Mouse (Mus musculus) hindbrain, embryonic 13.5 days (tissue): ENCODE results near the gene Lamc1. TPM values are rescaled to one million over a fixed set of nuclear protein-coding genes. Genes with fewer than 3 reads are reported as not detected.

Experiments
- ATAC-seq: fragments of 200-750 bp; cut with Nextera tagmentation; 2 replicates; pipeline ENCODE4 v1.8.0; 2017; ENCODE audit warnings: moderate TSS enrichment; ENCODE audit not compliant: low FRiP score
- H3K27ac ChIP-seq: fragments of 300-500 bp; sonication (generic); 2 replicates; pipeline ENCODE4 v1.5.1; 2015; ENCODE audit warnings: inconsistent platforms, mild to moderate bottlenecking, moderate library complexity
- H3K27me3 ChIP-seq: fragments of 300-500 bp; sonication (generic); 2 replicates; pipeline ENCODE4 v1.6.1; 2015; ENCODE audit warnings: mild to moderate bottlenecking, inconsistent platforms
- H3K36me3 ChIP-seq: fragments of 300-500 bp; sonication (generic); 2 replicates; pipeline ENCODE4 v1.6.1; 2015; ENCODE audit warnings: mild to moderate bottlenecking, inconsistent platforms
- H3K4me1 ChIP-seq: fragments of 300-500 bp; sonication (generic); replicated peaks from 2 replicates; pipeline ENCODE4 v1.6.1; 2015; ENCODE audit warnings: inconsistent platforms
- H3K4me2 ChIP-seq: fragments of 300-500 bp; sonication (generic); 2 replicates; pipeline ENCODE4 v1.6.1; 2015; ENCODE audit warnings: inconsistent platforms, mild to moderate bottlenecking, moderate library complexity
- H3K4me3 ChIP-seq: fragments of 300-500 bp; sonication (generic); 2 replicates; pipeline ENCODE4 v1.5.1; 2015; ENCODE audit warnings: mild to moderate bottlenecking, inconsistent platforms
- H3K9ac ChIP-seq: fragments of 300-500 bp; sonication (generic); 2 replicates; pipeline ENCODE4 v1.6.1; 2015; ENCODE audit warnings: mild to moderate bottlenecking, inconsistent platforms
- H3K9me3 ChIP-seq: fragments of 300-500 bp; sonication (generic); 2 replicates; pipeline ENCODE4 v1.6.1; 2016; ENCODE audit warnings: inconsistent platforms
- WGBS: fragments of 180-500 bp; shearing (Covaris S2); methylation state at CpG from one replicate; pipeline ENCODE4 v1.1.7; 2015; 5-methylcytosine and 5-hydroxymethylcytosine counted together
- polyA plus RNA-seq: library from polyadenylated mRNA; unstranded; fragments of >200 nt; fragmentation: Nextera tagmentation; extraction: Ambion mirVana; gene quantifications from 2 replicates; pipeline ENCODE4 v1.2.1, GENCODE M21; 2015

Lamc1 gene
- polyA plus RNA-seq, 1 experiment from 2014 or later = 20.2 TPM

GRCm38 (mm10) chr1:153287443-153287842 is 45.1 kb downstream of the Lamc1 start:
- no peak overlapping the region for H3K9ac ChIP-seq
- no peaks in the 10 kb centered on the region for H3K27me3 ChIP-seq
- H3K4me3 ChIP-seq = no peak overlapping the region
- no peak overlapping the region for H3K4me2 ChIP-seq
- ATAC-seq = no peak
- no peaks in the 10 kb centered on the region for H3K9me3 ChIP-seq
- 87% methylated on average over 5 of the region's 5 CpGs for WGBS
- H3K27ac ChIP-seq = no peak overlapping the region
- no peaks in the 10 kb centered on the region for H3K36me3 ChIP-seq
- peaks cover 10% of the 10 kb centered on the region for H3K4me1 ChIP-seq

GRCm38 (mm10) chr1:153286216-153286615 is 46.4 kb downstream of the Lamc1 start:
- Histone ChIP-seq H3K4me1 (peaks cover 7% of the 10 kb centered on the region; the same call in 1 of the 2 replicates), H3K9ac (no peak overlapping the region), H3K36me3 (no peaks in the 10 kb centered on the region), H3K9me3 (no peaks in the 10 kb centered on the region), H3K27me3 (no peaks in the 10 kb centered on the region), H3K4me2 (no peak overlapping the region), H3K27ac (no peak overlapping the region), H3K4me3 (no peak overlapping the region)
- ATAC-seq = no peak
- whole genome bisulfite sequencing = 91% methylated on average over 9 of the region's 9 CpGs

DNA sequence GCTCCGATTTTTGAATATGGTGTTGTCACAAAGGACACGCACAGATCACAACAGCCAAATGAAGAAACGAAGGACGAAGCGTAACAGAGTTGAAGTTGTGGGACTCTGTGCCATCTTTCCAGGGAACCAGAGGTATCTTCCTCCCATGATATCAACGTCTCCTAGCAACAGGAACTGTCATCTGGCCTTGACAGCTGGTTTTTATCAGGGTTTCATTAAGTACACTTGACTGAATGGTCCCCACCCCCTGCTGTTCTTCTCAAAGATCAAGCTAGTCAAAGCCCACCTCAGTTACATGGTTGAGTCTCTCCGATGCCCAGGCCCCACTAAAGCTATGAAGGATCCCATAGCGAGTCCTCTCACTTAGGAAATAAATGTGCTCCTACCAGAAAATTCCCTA is 47.4 kb downstream of the Lamc1 start:
- H3K9me3 ChIP-seq = no peaks in the 10 kb centered on the region
- no peak overlapping the region for H3K27ac ChIP-seq
- no peak overlapping the region for H3K4me2 ChIP-seq
- H3K9ac ChIP-seq = no peak overlapping the region
- no peaks in the 10 kb centered on the region for H3K36me3 ChIP-seq
- no peak overlapping the region for H3K4me3 ChIP-seq
- 81% methylated on average over 8 of the region's 8 CpGs for WGBS
- H3K4me1 ChIP-seq = peaks cover 7% of the 10 kb centered on the region; the same call in 1 of the 2 replicates
- no peak for ATAC-seq
- H3K27me3 ChIP-seq = no peaks in the 10 kb centered on the region

- Histone ChIP-seq H3K36me3 (no peaks in the 10 kb centered on the region), H3K9me3 (no peaks in the 10 kb centered on the region), H3K4me1 (peaks cover 7% of the 10 kb centered on the region; the same call in 1 of the 2 replicates), H3K4me3 (no peak overlapping the region), H3K9ac (no peak overlapping the region), H3K27ac (no peak overlapping the region), H3K27me3 (no peaks in the 10 kb centered on the region), H3K4me2 (no peak overlapping the region)
- 87% methylated on average over 5 of the region's 5 CpGs for WGBS
- no peak for ATAC-seq
These were observed 50.1 kb downstream of the Lamc1 start for GRCm38 (mm10) chr1:153282342-153282975.

GRCm38 (mm10) chr1:153281483-153281882 is 51.1 kb downstream of the Lamc1 start:
- Histone ChIP-seq H3K4me1 (peaks cover 7% of the 10 kb centered on the region; the same call in 1 of the 2 replicates), H3K4me2 (no peak overlapping the region), H3K27me3 (no peaks in the 10 kb centered on the region), H3K9me3 (no peaks in the 10 kb centered on the region), H3K9ac (no peak overlapping the region), H3K4me3 (no peak overlapping the region), H3K27ac (no peak overlapping the region), H3K36me3 (no peaks in the 10 kb centered on the region)
- 40% methylated on average over 4 of the region's 4 CpGs for WGBS
- no peak for ATAC-seq

- Histone ChIP-seq H3K9ac (no peak overlapping the region), H3K36me3 (no peaks in the 10 kb centered on the region), H3K4me3 (no peak overlapping the region), H3K4me1 (peaks cover 12% of the 10 kb centered on the region), H3K4me2 (no peak overlapping the region), H3K27ac (no peak overlapping the region), H3K27me3 (no peaks in the 10 kb centered on the region), H3K9me3 (no peaks in the 10 kb centered on the region)
- no peak for ATAC-seq
- 81% methylated on average over 5 of the region's 5 CpGs for WGBS
These were observed 52.2 kb downstream of the Lamc1 start for GRCm38 (mm10) chr1:153280411-153280810.

- WGBS = 47% methylated on average over 9 of the region's 9 CpGs
- H3K36me3 ChIP-seq = no peaks in the 10 kb centered on the region
- H3K27ac ChIP-seq = no peak overlapping the region
- no peak for ATAC-seq
- H3K4me3 ChIP-seq = no peak overlapping the region
- no peak overlapping the region for H3K9ac ChIP-seq
- H3K4me2 ChIP-seq = no peak overlapping the region
- peaks cover 25% of the 10 kb centered on the region for H3K4me1 ChIP-seq
- no peaks in the 10 kb centered on the region for H3K9me3 ChIP-seq
- H3K27me3 ChIP-seq = no peaks in the 10 kb centered on the region
These were observed 54.5 kb downstream of the Lamc1 start for GRCm38 (mm10) chr1:153278028-153278613.

GRCm38 (mm10) chr1:153275466-153275865 is 57.1 kb downstream of the Lamc1 start:
- H3K4me1 ChIP-seq = peaks cover 27% of the 10 kb centered on the region
- H3K36me3 ChIP-seq = no peaks in the 10 kb centered on the region
- no peak overlapping the region for H3K4me3 ChIP-seq
- no peaks in the 10 kb centered on the region for H3K9me3 ChIP-seq
- WGBS = 80% methylated on average over 5 of the region's 5 CpGs
- no peak overlapping the region for H3K4me2 ChIP-seq
- H3K27ac ChIP-seq = no peak overlapping the region
- ATAC-seq = no peak
- no peak overlapping the region for H3K9ac ChIP-seq
- H3K27me3 ChIP-seq = no peaks in the 10 kb centered on the region

DNA sequence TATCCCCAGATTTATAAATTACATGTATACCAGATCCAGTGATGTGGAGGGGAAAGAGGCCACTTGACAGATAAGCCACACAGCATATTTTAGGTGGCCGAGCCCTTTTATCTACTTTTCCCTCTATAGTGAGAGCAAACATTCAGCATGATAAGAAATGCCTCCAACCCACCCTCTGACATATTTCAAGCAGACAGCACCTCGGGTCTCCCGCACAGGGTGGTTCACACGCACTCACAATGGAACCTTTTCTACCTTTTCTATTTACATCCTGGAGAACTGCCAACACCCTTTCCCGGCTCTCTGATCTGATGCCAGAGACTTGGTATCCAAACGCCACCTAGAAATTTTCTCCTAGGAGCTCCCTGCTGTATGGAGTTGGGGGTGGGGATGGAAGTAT is 58.0 kb downstream of the Lamc1 start:
- peaks cover 27% of the 10 kb centered on the region for H3K4me1 ChIP-seq
- no peak for ATAC-seq
- H3K4me3 ChIP-seq = no peak overlapping the region
- H3K36me3 ChIP-seq = no peaks in the 10 kb centered on the region
- no peak overlapping the region for H3K4me2 ChIP-seq
- no peaks in the 10 kb centered on the region for H3K9me3 ChIP-seq
- H3K9ac ChIP-seq = no peak overlapping the region
- no peaks in the 10 kb centered on the region for H3K27me3 ChIP-seq
- 58% methylated on average over 6 of the region's 6 CpGs for WGBS
- no peak overlapping the region for H3K27ac ChIP-seq

- H3K4me1 ChIP-seq = peaks cover 27% of the 10 kb centered on the region
- WGBS = 61% methylated on average over 8 of the region's 8 CpGs
These were observed 58.9 kb downstream of the Lamc1 start for GRCm38 (mm10) chr1:153273657-153274056.

GRCm38 (mm10) chr1:153270827-153271226 is 61.8 kb downstream of the Lamc1 start:
- Histone ChIP-seq H3K27ac (no peak overlapping the region), H3K4me3 (no peak overlapping the region), H3K4me1 (peaks cover 49% of the 10 kb centered on the region), H3K4me2 (no peak overlapping the region), H3K27me3 (no peaks in the 10 kb centered on the region), H3K9ac (no peak overlapping the region), H3K9me3 (no peaks in the 10 kb centered on the region), H3K36me3 (no peaks in the 10 kb centered on the region)
- ATAC-seq = no peak
- WGBS = 95% methylated on average over 15 of the region's 15 CpGs

More at GRCm38 (mm10) chr1:153273657-153274056, 58.9 kb downstream of the Lamc1 start:
- Histone ChIP-seq H3K27ac (no peak overlapping the region), H3K4me2 (no peak overlapping the region), H3K36me3 (no peaks in the 10 kb centered on the region), H3K4me3 (no peak overlapping the region), H3K9ac (no peak overlapping the region), H3K27me3 (no peaks in the 10 kb centered on the region), H3K9me3 (no peaks in the 10 kb centered on the region)
- ATAC-seq = no peak

DNA sequence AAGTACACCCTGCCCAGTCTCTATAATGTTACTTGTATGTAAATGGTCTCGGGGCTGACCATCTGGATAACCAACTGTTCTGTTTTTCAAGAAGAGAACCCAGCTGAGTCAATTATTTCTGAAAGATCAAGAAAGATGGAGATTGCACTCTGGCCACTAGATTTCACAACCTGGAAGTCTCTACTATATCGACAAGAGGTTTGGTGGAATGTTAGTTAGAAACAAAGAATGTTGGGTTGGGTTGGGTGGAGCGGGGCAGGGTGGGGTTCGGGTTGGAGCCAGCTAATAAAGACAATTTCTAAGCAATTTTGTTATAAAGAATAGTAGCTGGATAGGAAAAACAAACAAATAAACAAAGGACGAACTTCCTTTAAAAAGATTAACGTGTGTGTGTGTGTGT is 62.9 kb downstream of the Lamc1 start:
- no peak for ATAC-seq
- no peaks in the 10 kb centered on the region for H3K36me3 ChIP-seq
- H3K4me2 ChIP-seq = no peak overlapping the region
- no peak overlapping the region for H3K27ac ChIP-seq
- H3K4me1 ChIP-seq = peaks cover 51% of the 10 kb centered on the region
- H3K4me3 ChIP-seq = no peak overlapping the region
- H3K9ac ChIP-seq = no peak overlapping the region
- no peaks in the 10 kb centered on the region for H3K27me3 ChIP-seq
- 86% methylated on average over 6 of the region's 6 CpGs for WGBS
- H3K9me3 ChIP-seq = no peaks in the 10 kb centered on the region

- Histone ChIP-seq H3K27me3 (no peaks in the 10 kb centered on the region), H3K9ac (no peak overlapping the region), H3K4me3 (no peak overlapping the region), H3K4me2 (no peak overlapping the region), H3K36me3 (no peaks in the 10 kb centered on the region), H3K27ac (no peak overlapping the region), H3K4me1 (peaks cover 51% of the 10 kb centered on the region), H3K9me3 (no peaks in the 10 kb centered on the region)
- ATAC-seq = no peak
- 78% methylated on average over 6 of the region's 6 CpGs for WGBS
These were observed 63.7 kb downstream of the Lamc1 start for GRCm38 (mm10) chr1:153268806-153269309.
